Mouse (Mus musculus) embryonic facial prominence, embryonic 15.5 days (tissue): ENCODE results near the gene Tm6sf1. TPM values are rescaled to one million over a fixed set of nuclear protein-coding genes. Genes with fewer than 3 reads are reported as not detected.
A peak's percentile ranks its signal among the peaks of the same experiment; 100 is the strongest.

Experiments used
- ATAC-seq: fragments of 200-750 bp; cut with Nextera tagmentation; 2 replicates; pipeline ENCODE4 v1.8.0; 2017; ENCODE audit warnings: low read depth, moderate TSS enrichment; ENCODE audit not compliant: insufficient number of reproducible peaks, low FRiP score, low TSS enrichment
- H3K27ac ChIP-seq: fragments of 300-500 bp; sonication (generic); replicated peaks from 2 replicates; pipeline ENCODE4 v1.5.1; 2015; ENCODE audit warnings: mild to moderate bottlenecking, inconsistent platforms
- H3K27me3 ChIP-seq: fragments of 300-500 bp; sonication (generic); 2 replicates; pipeline ENCODE4 v1.6.1; 2015; ENCODE audit warnings: inconsistent platforms
- H3K36me3 ChIP-seq: fragments of 300-500 bp; sonication (generic); 2 replicates; pipeline ENCODE4 v1.6.1; 2015; ENCODE audit warnings: mild to moderate bottlenecking, inconsistent platforms
- H3K4me1 ChIP-seq: fragments of 300-500 bp; sonication (generic); 2 replicates; pipeline ENCODE4 v1.6.1; 2015; ENCODE audit warnings: inconsistent platforms
- H3K4me2 ChIP-seq: fragments of 300-500 bp; sonication (generic); replicated peaks from 2 replicates; pipeline ENCODE4 v1.6.1; 2015; ENCODE audit warnings: mild to moderate bottlenecking, inconsistent platforms
- H3K4me3 ChIP-seq: fragments of 300-500 bp; sonication (generic); replicated peaks from 2 replicates; pipeline ENCODE4 v1.5.1; 2015; ENCODE audit warnings: mild to moderate bottlenecking, inconsistent platforms
- H3K9ac ChIP-seq: fragments of 300-500 bp; sonication (generic); 2 replicates; pipeline ENCODE4 v1.6.1; 2015; ENCODE audit warnings: inconsistent platforms
- H3K9me3 ChIP-seq: fragments of 300-500 bp; sonication (generic); replicated peaks from 2 replicates; pipeline ENCODE4 v1.6.1; 2016; ENCODE audit warnings: inconsistent platforms
- WGBS: fragments of 180-500 bp; shearing (Covaris S2); methylation state at CpG from one replicate; pipeline ENCODE4 v1.1.7; 2015; 5-methylcytosine and 5-hydroxymethylcytosine counted together
- polyA plus RNA-seq: library from polyadenylated mRNA; unstranded; fragments of >200 nt; fragmentation: Nextera tagmentation; extraction: Ambion mirVana; gene quantifications from 2 replicates; pipeline ENCODE4 v1.2.1, GENCODE M21; 2015

The Tm6sf1 gene
- polyA plus RNA-seq, 1 experiment from 2014 or later, result 22.1 TPM

DNA sequence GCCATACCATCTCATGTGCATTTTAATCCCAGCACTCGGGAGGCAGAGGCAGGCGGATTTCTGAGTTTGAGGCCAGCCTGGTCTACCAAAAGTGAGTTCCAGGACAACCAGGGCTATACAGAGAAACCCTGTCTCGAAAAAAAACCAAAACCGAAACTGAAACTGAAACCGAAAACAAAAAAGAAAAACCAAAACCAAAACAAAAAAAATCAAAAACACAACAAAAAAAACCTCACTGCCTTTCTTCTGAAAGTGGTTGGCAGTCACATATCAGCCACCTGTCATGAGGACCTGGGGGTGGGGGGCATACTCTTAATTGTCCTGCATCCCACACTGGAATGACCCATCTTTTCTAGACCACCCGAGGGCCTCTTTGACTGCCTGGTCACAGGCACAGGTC, 5.8 kb downstream of the Tm6sf1 start:
- H3K4me2 ChIP-seq, result no peak overlapping the region
- H3K36me3 ChIP-seq, result no peaks in the 10 kb centered on the region
- 84% methylated on average over 6 of the region's 6 CpGs for WGBS
- H3K4me1 ChIP-seq, result peaks cover 15% of the 10 kb centered on the region; the same call in 1 of the 2 replicates
- no peak for ATAC-seq
- peaks cover 21% of the 10 kb centered on the region for H3K27me3 ChIP-seq
- no peak overlapping the region for H3K4me3 ChIP-seq
- no peak overlapping the region for H3K27ac ChIP-seq
- H3K9ac ChIP-seq, result no peak overlapping the region
- no peaks in the 10 kb centered on the region for H3K9me3 ChIP-seq

DNA sequence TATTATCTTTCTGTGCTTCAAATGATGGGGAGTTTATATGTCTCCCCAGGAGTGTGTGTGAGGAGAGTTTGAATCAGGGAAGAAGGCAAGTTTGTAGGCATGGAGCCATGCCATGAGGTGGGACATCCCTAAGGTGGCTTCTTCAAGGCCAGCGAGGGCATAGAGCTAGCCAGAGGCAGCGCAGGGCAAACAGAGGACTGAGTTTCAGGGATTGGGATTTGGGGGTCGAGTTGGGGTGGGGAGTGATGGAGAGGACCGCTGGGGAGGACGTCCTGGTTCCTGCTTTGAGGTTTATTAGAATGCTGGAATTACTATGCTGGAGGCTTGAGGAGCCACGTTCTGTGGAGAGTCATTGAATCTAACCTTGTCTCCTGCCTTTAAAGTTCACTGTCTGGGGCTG, 7.1 kb downstream of the Tm6sf1 start:
- ATAC-seq, result no peak
- Histone ChIP-seq H3K27me3 (0 out of 2 replicates have a peak, but pooled peaks cover 8% of the 10 kb centered on the region), H3K36me3 (no peaks in the 10 kb centered on the region), H3K9ac (no peak overlapping the region), H3K4me3 (no peak overlapping the region), H3K27ac (no peak overlapping the region), H3K9me3 (no peaks in the 10 kb centered on the region), H3K4me2 (no peak overlapping the region), H3K4me1 (0 out of 2 replicates have a peak, but pooled peaks cover 7% of the 10 kb centered on the region)
- 95% methylated on average over 6 of the region's 6 CpGs for WGBS

DNA sequence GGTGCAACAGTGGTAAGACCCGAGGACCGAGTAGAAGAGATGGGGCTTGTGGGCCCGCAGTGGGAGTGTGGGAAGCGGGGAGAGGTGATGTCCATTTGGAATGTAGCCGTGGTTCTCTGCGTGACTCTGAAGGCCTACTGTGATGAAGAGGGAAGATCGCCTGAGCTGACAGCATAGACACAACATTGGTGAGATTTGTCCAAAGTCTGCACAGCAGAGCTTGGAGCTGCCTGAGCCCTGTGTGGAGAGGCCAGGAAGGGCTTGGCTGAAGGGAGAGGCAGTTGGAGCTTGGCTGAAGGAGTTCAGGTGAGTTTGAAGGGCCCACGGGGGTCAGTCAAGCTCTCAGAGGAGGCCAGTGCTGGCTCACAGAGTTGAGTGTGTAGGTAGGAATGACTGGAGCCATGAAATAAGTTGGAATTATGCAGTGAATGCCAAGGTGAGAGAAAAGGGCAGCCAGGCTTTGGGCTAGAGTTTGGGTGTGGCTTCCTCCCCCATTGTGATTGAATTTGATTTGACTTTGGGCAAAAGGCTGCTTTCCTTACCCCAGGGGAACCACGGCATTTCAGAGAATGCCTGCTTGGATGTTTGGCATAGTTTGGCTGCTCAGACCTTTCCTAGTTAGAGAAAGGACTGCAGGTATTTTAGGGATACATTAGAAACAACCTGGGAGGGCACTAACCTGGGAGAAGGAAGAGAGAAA, 8.6 kb downstream of the Tm6sf1 start:
- Histone ChIP-seq H3K9ac (no peak overlapping the region), H3K36me3 (no peaks in the 10 kb centered on the region), H3K4me1 (0 out of 2 replicates have a peak, but pooled peaks cover 7% of the 10 kb centered on the region), H3K27ac (no peak overlapping the region), H3K9me3 (no peaks in the 10 kb centered on the region), H3K27me3 (no peaks in the 10 kb centered on the region), H3K4me2 (no peak overlapping the region), H3K4me3 (no peak overlapping the region)
- no peak for ATAC-seq
- 84% methylated on average over 9 of the region's 9 CpGs for WGBS

DNA sequence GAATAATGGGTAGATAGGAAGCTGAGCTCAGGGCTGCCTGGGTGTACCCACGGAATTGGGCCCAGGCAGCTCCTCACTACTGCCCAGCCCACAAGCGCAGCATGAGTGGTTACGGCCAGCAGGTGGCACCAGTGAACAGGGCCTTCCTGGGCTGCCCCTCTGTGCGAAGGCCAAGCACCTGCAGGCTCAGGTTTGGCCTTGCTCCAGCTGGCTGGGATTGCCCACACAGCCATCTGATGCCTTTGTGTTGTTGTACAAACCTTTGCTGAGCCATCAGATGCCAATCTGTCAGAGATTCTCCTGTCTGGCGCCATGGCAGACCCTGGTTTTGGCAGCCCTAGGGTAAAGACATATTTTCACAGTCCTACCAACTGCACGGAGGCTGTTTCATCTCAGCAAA, 9.4 kb downstream of the Tm6sf1 start:
- H3K4me1 ChIP-seq, result 0 out of 2 replicates have a peak, but pooled peaks cover 7% of the 10 kb centered on the region
- ATAC-seq, result no peak
- H3K9me3 ChIP-seq, result no peaks in the 10 kb centered on the region
- H3K27me3 ChIP-seq, result no peaks in the 10 kb centered on the region
- no peaks in the 10 kb centered on the region for H3K36me3 ChIP-seq
- no peak overlapping the region for H3K4me2 ChIP-seq
- H3K27ac ChIP-seq, result no peak overlapping the region
- no peak overlapping the region for H3K9ac ChIP-seq
- H3K4me3 ChIP-seq, result no peak overlapping the region
- WGBS, result 22% methylated on average over 6 of the region's 6 CpGs

DNA sequence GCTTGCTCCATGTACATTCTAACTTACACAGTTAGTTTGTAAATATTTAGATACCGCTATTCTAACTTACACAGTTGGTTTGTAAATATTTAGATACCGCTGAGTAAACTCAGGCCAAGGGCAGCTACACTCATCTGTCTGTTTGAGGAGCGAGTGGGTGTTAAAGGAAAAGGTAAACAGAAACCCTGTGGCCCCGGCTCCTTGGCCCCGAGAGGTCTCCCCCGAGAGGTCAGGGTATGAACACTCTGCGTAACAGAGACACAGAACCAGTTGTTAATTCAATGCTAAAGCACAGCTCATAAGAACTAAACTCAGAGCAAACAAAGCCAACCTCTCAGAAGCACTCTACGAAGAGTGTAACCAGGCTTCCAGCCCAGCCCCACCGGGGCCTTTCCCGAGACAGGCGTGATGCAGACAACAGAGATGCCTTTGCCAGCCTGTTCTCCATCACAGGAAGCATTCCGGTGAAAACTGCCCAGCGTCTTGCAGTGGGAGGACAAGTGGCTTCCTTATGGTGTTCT, 13.8 kb downstream of the Tm6sf1 start:
- Histone ChIP-seq H3K4me1 (peaks cover 17% of the 10 kb centered on the region), H3K27ac (no peak overlapping the region), H3K4me3 (no peak overlapping the region), H3K27me3 (no peaks in the 10 kb centered on the region), H3K36me3 (no peaks in the 10 kb centered on the region), H3K9me3 (no peaks in the 10 kb centered on the region), H3K9ac (no peak overlapping the region), H3K4me2 (no peak overlapping the region)
- no peak for ATAC-seq
- WGBS, result 61% methylated on average over 13 of the region's 13 CpGs

DNA sequence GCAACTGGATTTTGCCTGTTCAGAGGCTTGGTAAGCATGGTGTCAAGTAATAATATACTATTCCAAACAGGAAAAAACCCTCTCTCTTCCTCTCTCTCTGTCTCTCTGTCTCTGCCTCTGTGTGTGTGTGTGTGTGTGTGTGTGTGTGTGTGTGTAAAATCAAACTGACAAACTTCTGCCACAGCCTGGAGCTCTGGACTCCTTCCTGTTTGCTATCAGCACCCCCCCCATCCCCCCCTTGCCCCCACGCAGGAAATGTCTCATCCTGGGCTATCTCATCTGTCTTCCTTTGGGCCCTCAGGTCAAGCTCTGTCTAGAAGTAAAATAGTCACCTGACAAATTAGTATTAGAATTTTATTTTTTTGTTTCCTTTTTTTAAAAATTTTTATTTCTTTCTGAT, 15.0 kb downstream of the Tm6sf1 start:
- Histone ChIP-seq H3K9me3 (no peaks in the 10 kb centered on the region), H3K4me3 (no peak overlapping the region), H3K4me2 (no peak overlapping the region), H3K27me3 (no peaks in the 10 kb centered on the region), H3K9ac (no peak overlapping the region), H3K27ac (no peak overlapping the region), H3K36me3 (no peaks in the 10 kb centered on the region), H3K4me1 (peaks cover 11% of the 10 kb centered on the region)
- ATAC-seq, result no peak
- WGBS, result 29% methylated on average over 1 of the region's 1 CpGs

DNA sequence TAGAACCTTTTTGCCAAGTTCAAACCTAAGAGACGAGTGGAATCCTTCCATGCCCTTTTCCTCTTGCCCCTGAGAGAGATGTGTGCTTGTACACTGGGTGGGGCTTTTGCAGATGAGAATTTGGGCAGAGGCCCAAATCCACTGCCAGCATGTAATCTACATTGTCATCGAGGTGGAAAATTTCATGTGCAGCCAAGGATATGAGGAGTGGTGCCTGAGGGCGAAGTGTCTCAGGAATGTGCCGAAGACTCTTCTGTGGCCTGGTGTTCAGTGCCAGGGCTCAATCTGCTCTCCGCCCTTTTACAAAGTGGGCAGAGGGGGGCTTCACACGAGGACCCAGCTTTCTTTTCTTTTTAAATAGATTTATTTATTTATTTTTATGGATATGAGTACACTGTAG, 15.8 kb downstream of the Tm6sf1 start:
- ATAC-seq, result no peak
- no peaks in the 10 kb centered on the region for H3K27me3 ChIP-seq
- no peaks in the 10 kb centered on the region for H3K36me3 ChIP-seq

DNA sequence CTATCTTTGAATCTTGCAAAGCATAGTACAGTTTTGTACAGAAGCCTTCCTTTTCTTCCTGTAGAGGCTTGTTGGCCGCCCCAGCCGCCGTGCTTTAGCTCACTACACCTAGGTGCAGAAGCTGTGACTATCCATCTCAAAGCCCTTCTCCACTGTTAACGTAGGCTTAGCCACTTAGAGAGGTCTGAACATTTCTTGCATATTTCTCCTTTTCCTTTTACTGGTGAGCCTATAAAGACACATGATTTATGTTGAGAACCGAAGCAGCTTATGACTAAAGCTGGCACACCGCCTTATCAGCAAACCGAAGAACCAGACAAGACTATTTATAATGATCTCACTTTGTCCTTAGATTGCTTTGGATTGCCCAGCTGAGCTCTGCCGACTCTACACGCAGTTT, 16.6 kb downstream of the Tm6sf1 start:
- ATAC-seq, result no peak
- Histone ChIP-seq H3K4me3 (no peak overlapping the region), H3K27me3 (no peaks in the 10 kb centered on the region), H3K4me2 (no peak overlapping the region), H3K27ac (0 out of 2 replicates have a peak overlapping the region, but pooled peaks have one; percentile 1), H3K4me1 (peaks cover 11% of the 10 kb centered on the region), H3K36me3 (no peaks in the 10 kb centered on the region), H3K9ac (no peak overlapping the region), H3K9me3 (no peaks in the 10 kb centered on the region)
- 72% methylated on average over 9 of the region's 9 CpGs for WGBS

More for the DNA sequence above, 15.8 kb downstream of the Tm6sf1 start:
- H3K9me3 ChIP-seq, result no peaks in the 10 kb centered on the region
- WGBS, result 32% methylated on average over 6 of the region's 6 CpGs
- peaks cover 11% of the 10 kb centered on the region for H3K4me1 ChIP-seq
- H3K9ac ChIP-seq, result no peak overlapping the region
- no peak overlapping the region for H3K4me2 ChIP-seq
- H3K4me3 ChIP-seq, result no peak overlapping the region
- H3K27ac ChIP-seq, result 0 out of 2 replicates have a peak overlapping the region, but pooled peaks have one; percentile 1

DNA sequence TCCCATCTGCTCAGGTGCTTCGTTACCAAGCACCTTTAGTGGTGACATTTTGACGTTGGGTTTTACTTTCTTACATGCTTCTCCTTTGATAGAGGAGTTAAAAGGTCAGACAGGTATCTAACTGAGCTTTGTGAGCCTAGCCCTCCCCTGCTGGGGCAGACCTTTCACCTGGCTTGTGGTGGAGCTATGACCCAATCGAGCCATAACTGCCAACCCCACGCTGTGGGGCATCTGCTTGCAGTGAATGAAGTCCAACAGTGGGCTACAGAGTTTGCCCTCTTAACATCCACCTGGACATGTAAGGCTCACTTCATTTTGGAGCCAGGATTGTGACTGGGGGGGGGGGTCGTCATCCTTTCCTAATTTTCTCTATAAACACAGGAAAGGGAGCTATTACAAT, 21.5 kb downstream of the Tm6sf1 start:
- no peaks in the 10 kb centered on the region for H3K36me3 ChIP-seq
- ATAC-seq, result no peak
- no peak overlapping the region for H3K4me3 ChIP-seq
- H3K27me3 ChIP-seq, result no peaks in the 10 kb centered on the region
- H3K4me1 ChIP-seq, result peaks cover 2% of the 10 kb centered on the region; the same call in 1 of the 2 replicates
- no peaks in the 10 kb centered on the region for H3K9me3 ChIP-seq
- H3K9ac ChIP-seq, result no peak overlapping the region
- WGBS, result 84% methylated on average over 5 of the region's 5 CpGs
- no peak overlapping the region for H3K4me2 ChIP-seq
- no peak overlapping the region for H3K27ac ChIP-seq

DNA sequence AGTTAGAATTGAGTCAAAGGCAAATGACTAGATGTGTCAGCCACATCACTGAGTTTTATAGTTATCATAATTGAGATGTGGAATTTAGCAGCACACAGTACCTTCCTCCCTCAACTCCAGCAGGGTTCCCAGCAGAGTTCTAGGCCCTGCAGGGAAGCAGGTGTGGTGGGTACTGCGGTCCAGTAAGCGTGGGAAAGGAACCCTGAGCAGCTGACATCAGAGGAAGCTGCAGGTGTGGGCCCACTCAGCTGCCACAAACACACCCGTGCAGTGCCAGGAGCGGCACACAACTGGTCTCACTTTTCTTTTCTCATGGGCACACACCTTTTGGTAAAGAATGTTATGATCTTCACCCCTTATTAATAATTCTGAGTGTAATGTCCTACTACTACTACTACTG, 22.0 kb downstream of the Tm6sf1 start:
- no peak overlapping the region for H3K27ac ChIP-seq
- H3K9ac ChIP-seq, result no peak overlapping the region
- H3K4me3 ChIP-seq, result no peak overlapping the region
- no peak for ATAC-seq
- no peaks in the 10 kb centered on the region for H3K36me3 ChIP-seq
- no peaks in the 10 kb centered on the region for H3K9me3 ChIP-seq
- H3K4me1 ChIP-seq, result no peaks in the 10 kb centered on the region
- no peaks in the 10 kb centered on the region for H3K27me3 ChIP-seq
- no peak overlapping the region for H3K4me2 ChIP-seq
- WGBS, result 82% methylated on average over 4 of the region's 4 CpGs

DNA sequence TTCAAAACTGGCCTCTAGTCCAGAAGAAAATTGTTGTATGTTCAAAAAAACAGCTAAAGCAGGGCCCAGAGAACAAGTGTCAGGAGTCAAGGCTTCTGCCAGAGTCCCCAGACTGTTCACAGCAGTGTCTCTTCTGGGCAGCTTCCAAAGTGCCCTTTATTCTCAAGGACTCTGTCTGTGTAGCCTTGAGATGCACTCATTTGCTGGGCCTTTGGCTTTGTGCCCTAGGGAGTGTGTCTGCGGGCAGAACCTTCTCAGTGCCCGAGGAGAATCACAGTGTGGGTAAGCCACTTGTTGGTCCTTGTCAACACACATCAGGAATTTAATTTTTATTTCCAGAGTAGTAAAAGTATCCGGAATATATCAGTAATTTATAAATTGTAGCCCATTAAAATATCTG, 22.8 kb downstream of the Tm6sf1 start:
- Histone ChIP-seq H3K9ac (no peak overlapping the region), H3K27me3 (no peaks in the 10 kb centered on the region), H3K36me3 (no peaks in the 10 kb centered on the region), H3K27ac (no peak overlapping the region), H3K4me1 (no peaks in the 10 kb centered on the region), H3K4me3 (no peak overlapping the region), H3K9me3 (no peaks in the 10 kb centered on the region), H3K4me2 (no peak overlapping the region)
- 66% methylated on average over 3 of the region's 3 CpGs for WGBS
- ATAC-seq, result no peak

DNA sequence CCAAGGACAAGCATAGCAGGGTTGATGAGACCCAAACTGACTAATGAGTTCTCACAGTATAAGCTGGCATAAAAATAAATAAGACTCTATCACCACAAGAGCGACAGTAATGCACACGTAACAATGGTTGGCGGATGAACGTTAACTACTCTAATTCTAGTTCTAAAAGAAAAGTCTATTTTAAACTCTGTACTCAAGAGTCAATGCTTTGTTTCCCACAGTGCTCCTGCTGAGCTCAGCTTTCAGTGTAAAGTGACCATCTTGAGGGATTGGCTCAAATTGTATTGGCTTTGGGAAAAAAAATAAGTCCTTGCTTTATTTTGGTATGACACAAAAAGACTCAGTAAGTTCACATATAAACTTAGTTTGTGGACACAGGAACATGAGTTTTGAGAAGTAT, 26.3 kb downstream of the Tm6sf1 start:
- 83% methylated on average over 4 of the region's 4 CpGs for WGBS
- no peaks in the 10 kb centered on the region for H3K4me1 ChIP-seq
- H3K4me2 ChIP-seq, result no peak overlapping the region
- no peaks in the 10 kb centered on the region; the same call in 1 of the 2 replicates for H3K36me3 ChIP-seq
- no peak overlapping the region for H3K4me3 ChIP-seq
- no peaks in the 10 kb centered on the region for H3K9me3 ChIP-seq
- H3K27me3 ChIP-seq, result no peaks in the 10 kb centered on the region
- no peak overlapping the region for H3K9ac ChIP-seq
- H3K27ac ChIP-seq, result no peak overlapping the region
- no peak for ATAC-seq
